Mouse (Mus musculus) right cerebral cortex, postnatal 4 days (tissue): ENCODE data around the gene Chst15.

Experiments used
- DNase-seq: peaks from one replicate; pipeline ENCODE4 v3.0.0-alpha.2; 2022

Gene Chst15

DNA sequence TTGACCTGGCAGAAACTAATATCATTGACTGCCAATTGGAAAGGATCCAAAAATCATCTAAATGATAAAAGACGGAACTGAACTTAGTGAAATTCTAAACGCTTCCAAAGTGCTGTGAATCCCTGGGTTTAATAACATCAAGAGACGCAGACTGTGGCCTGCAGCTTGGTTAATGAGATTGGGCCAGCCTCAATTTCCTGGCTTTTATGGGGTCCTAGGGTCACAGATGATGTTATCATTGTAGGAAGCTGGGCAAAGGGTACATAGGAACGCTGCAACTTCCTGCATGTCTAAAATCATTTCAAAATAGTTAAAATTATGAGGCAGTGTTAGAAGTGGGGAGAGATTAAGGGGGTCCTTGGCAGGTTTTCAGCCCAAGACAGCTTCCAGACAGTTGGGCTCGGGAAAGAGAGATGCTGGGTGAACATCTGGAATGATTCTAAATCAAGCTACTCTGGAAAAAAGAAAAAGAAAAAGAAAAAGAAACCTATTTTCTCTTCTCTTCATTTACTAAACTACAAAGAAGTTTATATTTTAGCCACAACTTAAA lies 17.3 kb downstream of the Chst15 start:
- DNase-seq, result no peak

GRCm38 (mm10) chr7:132298412-132298990 lies 18.5 kb downstream of the Chst15 start:
- no peak for DNase-seq

DNA sequence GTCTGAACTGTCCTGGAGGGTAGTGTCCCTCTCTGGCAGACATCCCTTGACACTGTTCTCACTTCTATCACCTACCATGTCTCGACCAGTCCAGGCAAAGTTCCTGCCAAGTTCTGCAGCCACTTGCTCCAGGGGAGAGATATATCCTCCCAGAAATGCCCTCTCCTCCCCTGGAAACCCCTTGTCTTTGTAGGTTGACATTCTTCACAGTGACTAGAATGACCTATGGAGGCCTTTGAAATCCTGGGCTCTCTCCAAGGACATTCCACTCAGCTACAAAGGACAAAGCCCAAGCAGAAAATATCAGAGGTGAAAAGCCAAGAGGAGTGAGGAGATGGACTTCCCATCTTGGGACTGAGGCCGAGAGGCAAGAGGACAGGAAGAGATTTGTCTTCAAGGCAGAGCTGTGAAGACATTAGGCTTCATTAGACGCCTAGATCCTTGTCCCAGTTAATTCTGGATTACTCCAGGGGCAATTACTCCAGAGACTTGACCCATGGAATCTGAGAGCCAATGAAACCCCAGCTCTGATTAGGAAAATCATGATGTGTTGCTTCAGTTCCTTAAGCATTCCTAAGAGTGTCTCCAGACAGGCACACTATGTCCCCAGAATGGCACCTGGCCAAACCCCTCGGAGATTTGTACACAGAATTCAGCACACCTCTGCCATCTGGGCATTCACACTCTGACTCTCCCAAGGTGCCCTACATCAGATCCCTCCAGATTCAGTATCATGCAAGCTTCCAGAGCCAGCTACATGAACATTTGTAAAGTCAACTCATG lies 20.2 kb downstream of the Chst15 start:
- no peak for DNase-seq

DNA sequence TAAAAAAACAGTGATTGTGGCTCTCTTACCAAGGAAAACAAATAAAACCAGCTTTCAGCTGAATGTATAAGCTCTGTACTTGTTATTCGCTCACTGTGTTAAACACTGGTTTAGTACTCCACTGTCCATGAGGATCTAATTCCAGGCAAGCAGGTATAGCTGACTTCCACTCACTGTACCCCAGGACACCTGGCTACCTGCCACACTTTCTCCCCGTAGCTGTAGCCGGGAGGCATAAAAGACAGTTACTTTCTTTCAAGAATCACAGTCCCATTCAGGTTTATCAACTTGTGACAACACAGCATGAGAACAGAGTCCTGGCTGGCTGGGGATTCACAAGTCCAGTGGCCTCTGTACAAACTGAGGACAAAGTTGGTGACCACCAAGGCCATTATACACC lies 20.9 kb downstream of the Chst15 start:
- no peak for DNase-seq

DNA sequence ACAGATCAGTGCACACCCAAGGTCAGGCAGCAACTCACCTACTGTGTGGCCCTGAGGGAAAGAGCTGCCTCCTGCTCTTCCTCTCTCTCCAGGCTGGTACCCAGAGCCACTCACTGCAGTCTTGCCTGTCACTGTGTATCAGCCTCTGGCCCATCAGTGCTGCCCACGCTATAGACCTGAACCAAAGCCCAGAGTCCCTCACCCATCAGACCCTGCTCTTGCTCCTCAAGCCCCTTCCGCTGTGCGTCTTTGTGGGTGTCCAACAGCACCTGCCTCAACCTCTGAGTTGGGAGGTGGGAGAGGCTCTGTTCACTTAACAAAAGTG lies 29.7 kb downstream of the Chst15 start:
- DNase-seq, result no peak

DNA sequence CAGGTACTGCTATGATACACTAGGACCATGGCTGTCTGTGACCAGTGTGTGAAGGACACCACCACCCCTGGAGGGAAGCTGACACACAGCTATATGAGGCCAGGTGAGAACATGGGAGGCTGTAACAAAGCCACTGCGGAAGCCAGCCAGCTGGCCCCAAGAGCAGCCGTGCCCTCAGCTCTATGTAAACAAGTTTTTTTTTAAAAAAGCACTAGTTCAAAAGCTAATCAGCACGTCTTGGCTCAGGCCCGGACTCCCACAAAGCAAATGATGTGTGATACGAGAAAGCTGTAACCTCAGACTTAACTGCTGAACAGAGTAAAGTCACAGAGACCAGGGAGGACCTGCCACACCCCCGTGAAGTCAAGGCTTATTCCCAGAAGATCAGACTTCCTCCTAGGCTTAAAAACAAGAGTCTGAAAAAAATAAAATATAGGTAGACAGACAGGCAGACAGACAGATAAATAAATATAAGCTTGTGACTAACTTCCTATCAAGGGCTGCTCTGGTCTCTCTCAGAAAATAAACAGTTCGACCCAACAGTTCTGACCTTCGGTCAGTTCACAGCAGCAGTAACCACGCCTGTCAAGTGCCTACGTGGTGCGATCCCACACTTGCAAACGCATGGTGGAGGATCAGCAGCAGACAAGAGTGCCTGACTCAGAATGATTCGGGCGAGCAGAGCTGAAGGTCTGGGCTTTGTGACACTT lies 30.2 kb downstream of the Chst15 start:
- no peak for DNase-seq

GRCm38 (mm10) chr7:132284795-132285194 lies 32.2 kb downstream of the Chst15 start:
- DNase-seq, result no peak

DNA sequence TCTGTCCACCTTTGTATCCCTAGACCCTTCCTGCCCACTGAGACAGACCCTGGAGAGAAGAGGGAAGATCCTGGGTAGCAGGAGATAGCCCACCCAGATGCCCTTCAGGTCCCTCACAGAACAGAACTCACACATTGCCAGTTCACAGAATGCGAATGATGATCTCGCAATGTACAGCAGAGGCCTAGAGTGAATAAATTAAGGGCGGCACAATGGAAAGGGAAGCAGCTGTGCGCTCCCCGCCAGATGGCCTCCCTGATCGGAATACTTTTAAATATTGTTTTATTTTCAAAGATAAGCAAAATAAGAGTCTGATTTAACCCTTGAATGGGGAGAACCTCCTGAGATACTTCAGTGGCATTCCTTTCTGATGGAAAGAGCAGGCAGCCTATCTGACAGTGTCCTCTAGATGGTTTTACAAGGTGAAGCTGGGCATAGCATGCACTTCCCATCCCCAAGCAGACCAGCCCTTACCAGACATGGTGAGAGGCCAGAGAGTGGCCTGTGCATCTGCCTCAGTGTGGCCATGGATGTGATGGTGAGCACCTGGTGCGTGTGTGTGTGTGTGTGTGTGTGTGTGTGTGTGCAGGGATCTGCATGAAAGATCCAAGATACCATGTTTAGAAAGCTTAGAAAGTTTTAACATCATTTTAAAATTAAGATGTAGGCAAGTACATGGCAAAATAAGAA lies 32.8 kb downstream of the Chst15 start:
- DNase-seq, result no peak

DNA sequence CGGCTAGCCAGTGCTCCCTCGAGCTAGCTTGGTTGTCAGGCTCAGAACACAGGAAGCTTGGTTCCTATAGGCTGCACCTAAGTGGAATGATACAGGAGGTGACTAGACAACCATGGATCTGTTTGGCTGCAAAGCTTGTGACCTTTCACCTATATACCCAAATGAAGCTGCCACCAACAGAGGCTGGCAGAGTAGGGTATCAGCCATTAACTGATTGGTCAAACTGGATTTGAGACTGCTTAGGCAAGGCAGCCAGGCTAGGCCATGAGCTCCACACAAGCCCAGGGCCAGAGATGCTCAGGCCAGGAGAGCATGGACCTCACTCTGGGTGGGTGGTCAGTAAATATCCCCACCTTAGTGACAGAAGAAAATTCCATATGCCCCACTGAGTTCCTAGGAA lies 34.5 kb downstream of the Chst15 start:
- no peak for DNase-seq

GRCm38 (mm10) chr7:132282161-132282560 lies 34.9 kb downstream of the Chst15 start:
- no peak for DNase-seq

DNA sequence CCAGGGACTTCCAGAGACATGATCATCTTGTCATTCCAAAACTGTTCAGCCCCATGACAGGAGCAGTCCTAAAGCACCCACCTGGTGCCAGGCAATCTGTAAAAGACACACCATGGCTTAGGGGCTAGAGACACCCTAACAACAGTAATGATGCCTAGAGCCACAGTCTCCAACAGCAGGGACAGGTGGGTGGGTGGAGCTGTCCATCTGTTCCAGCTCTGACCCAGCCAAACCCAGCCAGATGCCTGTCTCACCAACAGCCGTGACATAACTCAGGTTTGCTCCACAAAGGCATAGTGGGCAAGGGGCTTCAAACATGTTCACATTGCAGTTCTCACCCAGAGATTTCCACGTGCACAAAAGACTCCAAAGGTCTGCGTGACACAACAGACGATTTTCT lies 35.3 kb downstream of the Chst15 start:
- no peak for DNase-seq

- DNase-seq, result no peak
Observed at GRCm38 (mm10) chr7:132278658-132279057, 38.4 kb downstream of the Chst15 start.

DNA sequence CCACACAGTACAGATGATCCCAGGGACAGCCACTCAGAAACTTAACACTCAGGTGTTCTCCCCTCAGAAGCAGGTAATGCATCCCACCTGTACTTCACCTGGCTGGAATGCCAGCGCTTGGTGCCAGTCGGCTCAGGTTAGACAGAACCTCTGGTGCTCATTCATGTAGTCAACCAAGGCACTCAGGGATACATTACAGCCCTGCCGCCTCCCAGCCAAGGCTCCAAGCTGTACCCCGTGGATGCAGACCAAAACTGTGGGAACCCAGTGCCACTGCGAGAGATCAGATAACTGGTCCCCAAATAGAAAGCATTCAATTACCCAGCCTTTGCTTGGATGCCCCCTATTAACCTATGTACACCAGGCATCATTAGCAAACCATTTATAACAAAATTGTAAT lies 40.7 kb downstream of the Chst15 start:
- no peak for DNase-seq

DNA sequence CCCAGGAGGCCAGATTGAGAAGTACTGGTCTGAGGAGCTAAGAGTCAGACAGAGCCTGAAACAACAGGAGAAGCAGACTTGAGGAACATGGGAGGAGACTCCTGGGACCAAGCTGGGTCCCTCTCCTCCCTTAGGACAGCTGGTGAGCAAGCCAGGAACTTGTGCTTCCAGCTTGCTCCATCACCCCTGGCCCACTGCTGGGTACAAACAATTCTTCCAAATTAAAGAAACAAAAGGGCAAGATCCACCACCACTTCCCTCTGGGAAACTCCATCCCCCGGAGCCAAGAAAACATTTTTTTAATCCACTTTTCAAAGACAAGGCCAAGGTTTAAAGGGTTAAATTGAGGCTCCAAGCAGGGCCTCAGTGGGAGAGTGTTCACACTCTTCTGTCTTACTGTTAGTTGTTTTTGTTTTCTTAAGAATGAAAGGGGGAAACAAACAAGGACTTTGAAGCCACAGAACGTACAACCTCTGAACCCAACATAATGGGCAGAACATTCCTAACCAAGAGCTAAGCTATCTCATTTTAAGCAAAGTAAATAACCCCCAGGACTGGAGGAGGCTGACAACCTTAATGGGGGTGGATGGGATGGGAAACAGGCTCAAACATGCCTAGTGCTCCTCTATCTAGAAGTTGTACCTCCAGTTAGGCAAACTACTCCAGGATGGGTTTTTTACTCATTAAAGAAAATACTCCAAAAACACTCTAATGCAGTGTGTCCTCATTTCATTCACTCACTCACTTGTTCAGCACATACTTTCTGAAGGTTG lies 43.1 kb downstream of the Chst15 start:
- DNase-seq, result no peak

DNA sequence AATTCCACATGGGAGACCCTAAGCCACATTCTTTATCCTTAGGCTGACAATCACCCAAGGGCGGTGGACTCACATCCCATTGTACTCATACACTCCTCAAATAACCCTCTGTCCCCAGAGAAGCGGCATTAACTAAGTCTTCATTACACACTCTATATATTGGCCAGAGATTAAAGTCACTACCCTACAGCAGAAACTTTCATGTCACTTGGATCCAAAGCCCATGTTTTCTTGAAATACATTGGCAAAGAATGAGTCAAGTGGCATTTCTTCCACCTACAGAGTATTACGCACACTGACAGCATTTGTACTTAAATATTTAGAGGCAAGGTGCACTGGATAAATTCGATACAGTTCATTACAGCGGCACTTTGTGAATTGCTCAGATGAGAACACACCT lies 44.0 kb downstream of the Chst15 start:
- no peak for DNase-seq

DNA sequence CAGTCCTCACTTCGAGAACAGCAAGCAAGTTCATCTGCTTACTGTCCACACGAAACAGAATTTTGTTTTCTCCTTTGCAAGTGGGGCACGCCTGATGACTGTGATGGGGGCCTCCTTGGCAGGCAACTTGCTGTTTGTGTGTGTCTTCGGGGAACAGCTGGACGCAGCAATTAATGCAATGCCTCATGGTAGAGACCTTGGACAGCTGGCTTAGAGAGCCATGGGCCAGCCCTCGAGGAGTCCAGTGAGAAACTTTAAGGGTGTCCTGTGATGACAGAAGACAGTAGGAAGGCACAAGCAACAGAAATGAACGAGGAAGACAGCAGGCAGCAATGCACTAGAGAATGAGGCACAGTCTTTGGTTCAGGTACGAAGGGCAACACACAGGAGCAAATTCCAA lies 46.7 kb downstream of the Chst15 start:
- no peak for DNase-seq

GRCm38 (mm10) chr7:132269661-132270060 lies 47.4 kb downstream of the Chst15 start:
- DNase-seq, result no peak

DNA sequence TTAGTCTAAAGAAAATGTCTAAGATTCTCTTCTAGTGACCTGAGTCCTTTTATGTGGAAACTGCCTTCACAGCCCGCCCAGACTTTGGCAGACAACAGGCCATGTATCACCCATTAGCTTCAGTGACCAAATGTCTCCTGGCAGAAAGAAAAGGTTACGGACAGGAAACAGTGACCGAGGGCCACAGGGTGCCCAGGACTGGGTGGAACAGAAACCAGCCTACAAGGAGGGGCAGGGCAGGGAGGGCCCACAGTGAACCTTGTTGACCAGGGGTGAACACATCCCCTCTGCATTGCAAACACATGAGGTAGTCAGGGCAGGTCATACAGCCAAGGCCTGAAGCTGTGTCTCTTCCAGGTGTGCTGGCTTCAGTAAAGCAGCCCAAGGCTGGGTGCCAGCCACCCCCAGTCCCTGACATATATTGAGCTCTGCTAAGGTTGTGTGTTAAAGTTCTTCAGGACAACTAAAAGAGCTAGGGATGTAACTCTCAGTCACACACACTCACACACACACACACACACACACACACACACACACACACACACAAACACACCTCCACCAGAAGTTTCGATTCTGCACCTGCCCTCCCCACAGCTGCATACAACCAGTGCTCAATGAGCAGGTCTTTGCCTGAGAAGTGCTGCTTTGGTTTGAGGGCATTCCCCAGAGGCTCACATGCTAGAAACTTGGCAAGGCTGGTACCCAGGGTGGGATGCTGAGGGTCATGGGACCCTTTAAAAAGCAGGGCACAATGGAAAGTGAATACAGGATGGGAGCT lies 49.1 kb downstream of the Chst15 start:
- DNase-seq, result no peak

GRCm38 (mm10) chr7:132264763-132265162 lies 52.3 kb downstream of the Chst15 start:
- no peak for DNase-seq

DNA sequence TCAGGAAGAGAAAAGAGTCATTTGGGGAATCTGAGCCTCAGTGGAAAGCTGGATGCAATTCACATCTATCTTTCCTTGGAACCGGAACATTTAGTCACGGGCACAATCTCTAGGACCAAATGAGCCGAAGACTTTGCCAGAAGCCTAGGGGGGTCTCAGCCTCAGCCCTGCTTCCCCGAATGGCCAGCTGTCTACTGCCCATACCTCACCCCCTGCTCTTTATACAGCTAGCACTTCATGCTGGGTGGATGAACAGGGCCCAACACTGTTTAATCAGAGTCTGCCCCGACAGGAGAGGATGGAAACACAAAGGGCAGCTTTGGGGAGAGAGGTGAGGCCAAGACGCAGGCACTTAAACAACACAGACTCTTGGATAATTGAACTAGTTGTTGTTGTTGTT lies 53.8 kb downstream of the Chst15 start:
- DNase-seq, result no peak

GRCm38 (mm10) chr7:132262696-132263095 lies 54.3 kb downstream of the Chst15 start:
- DNase-seq, result no peak

GRCm38 (mm10) chr7:132261885-132262284 lies 55.1 kb downstream of the Chst15 start:
- DNase-seq, result no peak
